Mouse (Mus musculus) ovary, postnatal 36 days (tissue): Measurements from ENCODE around the gene Retnla.
"Not testable (repeated sequence)": the region's sequence is repeated elsewhere in the genome, so short reads cannot be mapped to it uniquely, and the experiment has no call there.

ENCODE experiments used
- DNase-seq: peaks from one replicate; pipeline ENCODE4 v3.0.0; 2022; ENCODE audit warnings: low spot score, mixed read lengths

Gene Retnla

DNA sequence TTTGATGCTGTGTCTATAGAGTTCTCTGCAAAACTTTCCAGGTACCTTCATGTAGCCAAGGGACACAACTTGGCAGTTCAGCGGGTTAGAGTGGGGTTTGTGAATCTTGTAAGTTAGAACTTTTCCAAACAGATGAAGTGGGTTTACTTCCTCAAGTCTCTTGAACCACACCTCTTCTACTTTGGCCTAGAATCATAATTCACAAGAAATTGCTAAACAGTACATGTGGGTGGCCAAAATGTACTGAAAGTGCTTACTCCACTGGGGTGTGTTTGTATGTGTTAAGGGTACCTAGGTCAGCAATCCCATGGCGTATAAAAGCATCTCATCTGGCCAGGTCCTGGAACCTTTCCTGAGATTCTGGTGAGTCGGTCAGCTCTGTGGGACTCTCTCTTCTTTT, at the start of gene Retnla:
TSS of gene Retnla (plus strand) at position 286 of the 400 bp plus-strand sequence.
- DNase-seq = no peak

- DNase-seq = no peak
These were observed 44.1 kb upstream of the Retnla start for GRCm38 (mm10) chr16:48798285-48798684.

- no peak for DNase-seq
These were observed 42.9 kb upstream of the Retnla start for GRCm38 (mm10) chr16:48799470-48799869.

DNA sequence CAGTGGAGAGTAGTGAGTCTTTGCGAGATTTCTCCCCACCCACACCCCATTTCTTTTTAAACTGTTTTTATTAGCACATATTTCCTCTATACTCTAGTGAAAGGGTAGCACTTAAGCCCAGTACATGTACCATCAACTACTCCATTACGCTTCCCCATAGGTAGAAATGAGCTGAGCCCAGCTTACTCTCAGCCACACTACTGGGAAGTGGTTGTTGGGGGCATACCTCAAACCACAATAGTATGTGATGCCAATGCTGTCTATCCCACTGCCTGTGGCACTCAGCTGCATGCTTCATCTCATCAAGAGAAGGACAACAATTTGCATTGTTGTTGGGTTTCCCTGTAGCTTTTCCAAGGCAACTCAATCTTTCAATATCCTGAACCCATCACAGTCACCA, 41.4 kb upstream of the Retnla start:
- DNase-seq = no peak

- no peak for DNase-seq
These were observed 36.9 kb upstream of the Retnla start for GRCm38 (mm10) chr16:48805412-48805811.

GRCm38 (mm10) chr16:48806521-48806920, 35.8 kb upstream of the Retnla start:
- no peak for DNase-seq

DNA sequence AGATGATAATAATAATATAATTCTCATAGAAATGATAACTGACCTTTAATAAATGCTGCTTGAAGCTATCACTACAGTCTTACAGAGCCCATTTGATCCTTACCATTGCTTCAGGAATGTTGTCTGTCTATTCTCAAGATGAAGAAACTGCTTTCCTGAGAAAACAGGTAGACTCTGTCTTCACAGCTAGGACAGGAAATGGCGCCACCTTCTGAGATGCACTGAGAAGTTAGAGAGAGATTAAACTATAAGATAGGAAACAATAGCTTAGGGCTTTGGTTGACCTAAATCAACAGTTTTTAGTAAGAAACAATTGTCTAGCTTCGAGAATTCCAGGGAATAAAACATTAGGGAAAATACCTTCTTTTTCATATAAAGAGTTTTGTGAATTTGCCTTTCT, 33.0 kb upstream of the Retnla start:
- no peak for DNase-seq

GRCm38 (mm10) chr16:48811881-48812436, 30.4 kb upstream of the Retnla start:
- DNase-seq = no peak

- DNase-seq = no peak
These were observed 25.7 kb upstream of the Retnla start, which contains the start of gene Retnlb for GRCm38 (mm10) chr16:48816695-48817094. Gene Retnlb, plus strand, starts transcription at chr16:48816856.

DNA sequence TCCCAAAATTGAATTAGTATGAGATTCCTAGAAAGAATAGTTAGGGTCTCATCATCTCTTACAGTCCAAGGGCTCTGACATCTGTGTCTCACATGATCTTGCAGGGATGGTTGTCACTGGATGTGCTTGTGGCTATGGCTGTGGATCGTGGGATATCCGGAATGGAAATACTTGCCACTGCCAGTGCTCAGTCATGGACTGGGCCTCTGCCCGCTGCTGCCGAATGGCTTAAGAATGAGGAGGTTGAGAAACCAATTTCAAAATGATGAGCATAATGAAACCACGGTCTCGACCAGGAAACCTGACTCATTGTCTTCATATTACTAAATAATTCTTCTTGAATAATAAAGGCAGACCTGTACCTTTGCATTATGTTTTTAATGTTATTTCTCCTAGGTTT, 23.8 kb upstream of the Retnla start:
- DNase-seq = no peak

- no peak for DNase-seq
These were observed 15.9 kb upstream of the Retnla start for GRCm38 (mm10) chr16:48826474-48826873.

DNA sequence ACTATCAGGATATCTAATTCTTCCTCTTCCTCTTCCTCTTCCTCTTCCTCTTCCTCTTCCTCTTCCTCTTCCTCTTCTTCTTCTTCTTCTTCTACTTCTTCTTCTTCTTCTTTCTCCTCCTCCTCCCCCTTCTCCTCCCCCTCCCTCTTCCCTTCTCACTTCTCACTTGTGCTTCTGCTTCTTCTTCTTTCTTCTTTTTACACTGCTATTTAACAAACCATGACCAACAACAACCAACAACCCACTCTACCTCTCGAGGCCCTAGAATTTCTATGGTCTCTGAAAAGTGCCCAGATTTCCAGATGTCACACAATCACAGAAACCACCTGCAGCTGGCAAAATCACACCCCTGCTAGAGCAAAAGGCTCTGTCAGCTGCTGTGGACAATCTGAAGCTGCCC, 14.7 kb upstream of the Retnla start:
- no peak for DNase-seq

GRCm38 (mm10) chr16:48829060-48829459, 13.3 kb upstream of the Retnla start:
- no peak for DNase-seq

DNA sequence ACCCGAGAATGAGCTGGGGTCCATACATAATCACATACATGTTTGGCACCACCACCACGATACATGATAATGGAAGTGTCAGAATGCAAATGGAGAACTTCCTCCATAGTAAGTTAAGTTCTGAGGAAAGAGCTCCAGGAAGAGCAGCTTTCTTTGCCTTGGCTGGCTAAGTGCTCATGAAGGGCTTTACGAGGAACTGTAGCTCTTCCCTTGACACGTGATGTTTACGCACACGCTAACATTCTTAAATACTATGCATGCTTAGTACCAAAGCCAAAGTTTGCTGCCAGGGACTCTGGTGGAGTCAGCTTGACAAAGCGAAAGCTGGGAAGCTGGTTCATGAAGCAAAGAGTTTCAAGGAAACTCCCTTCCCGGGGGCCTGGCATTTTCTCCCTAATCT, 10.3 kb upstream of the Retnla start:
- DNase-seq = no peak

DNA sequence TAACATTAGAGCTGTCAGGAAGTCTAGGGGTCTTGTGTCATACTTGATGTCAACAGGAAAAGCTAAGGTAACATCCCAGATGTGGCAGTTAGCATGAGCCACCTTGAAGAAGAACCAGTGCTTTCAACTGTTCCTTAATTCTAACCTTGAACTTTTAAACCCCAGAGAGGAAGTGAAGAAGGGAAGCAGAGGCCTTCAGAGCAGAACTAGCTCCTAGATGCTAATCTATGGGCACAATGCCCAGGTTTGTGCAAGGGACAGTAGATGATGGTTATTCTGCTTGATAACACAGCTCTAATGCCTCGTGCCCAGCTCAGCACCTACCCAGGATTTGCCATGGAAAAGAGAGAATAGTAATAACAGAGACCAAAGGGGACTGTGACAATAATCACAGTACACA, 8.7 kb upstream of the Retnla start:
- DNase-seq = not testable (repeated sequence)

DNA sequence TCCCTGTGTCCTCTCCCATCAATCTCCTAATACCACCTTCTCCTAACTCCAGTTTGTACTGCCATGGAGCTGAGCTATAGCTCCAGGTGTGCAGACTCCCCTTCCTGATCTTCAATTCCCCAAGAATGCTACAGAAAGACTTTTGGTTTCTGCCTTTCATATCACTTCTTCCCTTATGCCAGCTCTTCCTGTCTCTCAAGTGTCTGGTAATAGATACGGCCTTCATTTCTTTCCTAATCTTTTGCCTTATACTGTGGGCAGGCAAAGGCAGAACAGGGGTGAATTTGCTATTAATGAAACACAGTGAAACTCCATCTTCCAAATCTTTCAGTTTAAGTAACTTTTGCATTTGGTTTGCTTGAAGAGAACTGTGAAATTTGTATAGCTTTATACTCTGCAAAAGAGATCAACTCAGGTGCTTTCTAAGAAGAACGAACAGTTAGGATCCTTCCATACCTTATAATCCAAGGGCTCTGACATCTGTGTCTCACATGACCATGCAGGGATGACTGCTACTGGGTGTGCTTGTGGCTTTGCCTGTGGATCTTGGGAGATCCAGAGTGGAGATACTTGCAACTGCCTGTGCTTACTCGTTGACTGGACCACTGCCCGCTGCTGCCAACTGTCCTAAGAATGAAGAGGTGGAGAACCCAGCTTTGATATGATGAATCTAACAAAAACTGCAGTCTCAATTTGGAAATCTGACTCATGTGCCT, 1.5 kb downstream of the Retnla start:
- no peak for DNase-seq

GRCm38 (mm10) chr16:48865004-48865403, 22.7 kb downstream of the Retnla start:
- not testable (repeated sequence) for DNase-seq

- no peak for DNase-seq
These were observed 25.3 kb downstream of the Retnla start for GRCm38 (mm10) chr16:48867690-48868089.

DNA sequence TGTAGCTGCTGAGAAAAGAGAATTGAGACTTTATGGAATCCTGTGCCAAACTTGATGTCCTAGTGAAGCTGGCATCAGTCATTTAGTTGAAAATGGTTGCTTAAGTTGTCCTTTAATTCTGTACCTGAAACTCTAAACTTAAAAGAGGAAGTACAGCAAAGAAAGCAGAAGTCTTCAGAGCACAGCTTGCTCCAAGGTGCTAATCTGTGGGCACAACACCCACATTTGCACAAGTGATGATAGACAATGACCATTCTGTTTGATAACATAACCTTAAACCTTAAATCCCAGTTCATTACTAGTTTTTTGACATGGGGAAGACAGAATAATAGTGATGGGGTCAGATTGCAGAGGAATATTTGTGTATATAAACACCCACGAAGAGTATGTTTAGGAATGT, 26.3 kb downstream of the Retnla start:
- no peak for DNase-seq

DNA sequence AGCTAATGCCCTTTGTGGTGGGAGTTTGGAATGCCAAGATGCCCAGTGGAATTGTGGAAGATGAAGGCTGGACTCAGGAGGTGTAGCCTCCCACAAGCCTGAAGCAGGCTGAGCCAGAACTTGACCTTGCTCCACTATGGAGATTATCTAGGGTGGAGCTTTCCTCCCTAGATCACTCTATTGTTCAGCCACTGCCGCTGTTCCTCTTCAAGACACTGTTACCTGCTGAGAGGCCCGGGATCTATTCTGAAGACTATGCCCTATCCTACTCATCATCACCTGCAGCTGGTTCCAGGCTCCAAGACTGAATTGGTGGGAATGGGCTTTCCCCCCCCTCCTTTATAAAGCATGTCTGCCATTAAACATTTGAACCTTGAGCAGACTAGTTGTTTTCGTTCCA, 27.3 kb downstream of the Retnla start:
- no peak for DNase-seq

GRCm38 (mm10) chr16:48871754-48872153, 29.4 kb downstream of the Retnla start:
- DNase-seq = no peak

DNA sequence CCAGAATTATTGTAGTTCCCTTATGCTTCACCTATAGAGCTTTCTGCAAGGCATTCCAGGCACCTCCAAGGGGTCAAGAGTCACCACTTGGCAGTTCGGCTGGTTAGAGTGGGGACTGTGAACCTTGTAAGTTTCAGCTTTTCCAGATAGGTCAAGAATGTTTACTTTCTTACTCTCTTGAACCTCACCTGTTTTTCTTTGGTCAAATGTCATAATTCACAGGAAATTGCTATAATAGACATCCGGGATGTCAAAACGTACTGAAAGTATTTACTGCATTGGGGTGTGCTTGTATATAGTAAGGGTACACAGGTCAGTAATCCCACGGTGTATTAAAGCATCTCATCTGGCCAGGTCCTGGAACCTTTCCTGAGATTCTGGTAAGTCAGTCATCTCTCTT, 30.0 kb downstream of the Retnla start, which contains the start of gene Retnlg:
TSS of gene Retnlg (plus strand) at position 301 of the 400 bp plus-strand sequence.
- DNase-seq = no peak

DNA sequence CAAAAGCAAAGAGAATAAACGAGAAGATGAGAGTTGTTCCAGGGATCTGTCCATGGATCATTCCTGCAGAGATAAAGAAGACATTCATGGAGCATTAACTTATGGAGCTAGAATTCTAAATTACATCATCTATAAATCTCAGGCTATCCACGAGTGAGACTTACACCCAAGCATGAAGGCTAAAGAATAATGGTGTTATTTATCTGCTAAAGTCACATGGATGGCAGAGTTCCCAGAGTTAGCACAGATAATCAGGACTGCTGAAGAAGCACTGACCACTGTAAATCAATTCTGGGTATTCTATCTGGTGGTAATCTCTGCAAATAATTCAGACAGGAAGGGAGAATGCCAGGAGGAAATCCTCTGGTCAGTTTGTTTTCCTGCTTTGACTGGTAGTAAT, 48.4 kb downstream of the Retnla start:
- DNase-seq = no peak
